Mouse (Mus musculus): ENCODE data around the gene Mat1a. TPM values are rescaled to one million over a fixed set of nuclear protein-coding genes. Genes with fewer than 3 reads are reported as not detected.

Gene Mat1a
- not detected for polyA plus RNA-seq (2017; shearing (Covaris generic))

DNA sequence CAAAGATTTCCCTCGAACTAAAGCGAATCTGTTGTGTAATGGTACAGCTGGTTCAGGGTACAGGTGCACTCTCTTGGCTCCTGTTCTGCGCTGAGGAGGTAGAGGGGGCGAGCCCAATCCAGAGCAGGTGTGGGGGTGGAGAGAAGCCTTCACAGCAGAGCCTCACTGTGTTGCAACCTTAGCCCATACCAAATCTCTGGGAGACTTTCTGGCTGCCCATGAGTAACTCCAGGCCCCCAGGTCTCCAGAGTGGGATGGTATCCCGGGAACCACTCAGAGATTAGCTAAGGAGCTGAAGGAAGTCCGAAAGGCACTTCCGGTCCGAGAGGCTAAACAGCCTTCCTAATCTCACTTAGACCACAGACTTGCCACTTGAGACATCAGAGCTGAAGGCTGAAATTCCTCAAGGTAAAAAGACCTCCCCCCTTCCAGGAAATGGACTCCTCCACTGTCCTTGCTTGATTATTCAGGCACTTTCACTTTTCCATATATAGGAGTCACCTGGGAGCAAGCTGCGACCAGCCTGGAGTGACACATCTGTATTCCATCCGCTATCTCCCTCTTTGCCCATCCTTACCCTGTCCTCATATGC lies at the start of gene Mat1a:
Mat1a (plus strand) TSS at position 183 of the 592 bp plus-strand sequence.

DNA sequence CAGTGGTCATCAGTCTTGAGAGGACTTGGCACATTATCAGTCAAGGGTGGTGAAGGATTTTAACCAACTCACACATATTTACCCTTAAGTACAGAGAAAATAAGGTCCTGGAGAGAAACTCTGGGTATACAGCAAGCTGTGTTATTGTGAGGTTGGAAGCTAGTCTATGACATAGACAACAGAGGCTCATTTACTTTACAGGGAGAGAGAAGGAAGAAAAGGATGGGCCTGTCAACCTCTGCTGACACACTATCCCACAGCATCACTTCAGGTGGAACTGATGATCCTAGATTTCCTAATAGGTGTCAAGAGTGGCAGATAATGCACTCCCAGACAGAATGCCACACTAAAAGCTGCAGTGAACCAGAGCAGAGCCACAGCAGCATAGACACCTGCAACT lies 35.7 kb upstream of the Mat1a start, which contains the start of gene Dydc2:
Dydc2 (minus strand) TSS at position 101 of the 400 bp plus-strand sequence.

GRCm38 (mm10) chr14:41072229-41072943 lies 32.4 kb upstream of the Mat1a start, which contains the start of gene Dydc1:
Dydc1 (plus strand) TSS chr14:41072911.

GRCm38 (mm10) chr14:41131540-41131939 lies 26.7 kb downstream of the Mat1a start, which contains the start of gene Sftpa1:
Sftpa1 (plus strand) TSS chr14:41131782.

GRCm38 (mm10) chr14:41151220-41151898 lies 46.5 kb downstream of the Mat1a start, which contains the start of gene Mbl1:
Mbl1 (plus strand) TSS chr14:41151458.

Other genes with a start within 250 kb of the Mat1a start
- gene Sh2d4b, start 211.8 kb upstream of the Mat1a start, polyA plus RNA-seq (2017; shearing (Covaris generic)) = 0.62 TPM
- gene Tspan14, start 138.2 kb upstream of the Mat1a start, polyA plus RNA-seq (2017; shearing (Covaris generic)) = 138 TPM
- gene Fam213a, start 91.2 kb upstream of the Mat1a start, polyA plus RNA-seq (2017; shearing (Covaris generic)) = 10.9 TPM
- not detected for gene Dydc2, start 35.8 kb upstream of the Mat1a start, polyA plus RNA-seq (2017; shearing (Covaris generic))
- not detected for gene Dydc1, start 32.1 kb upstream of the Mat1a start, polyA plus RNA-seq (2017; shearing (Covaris generic))
- gene Sftpa1, start 26.7 kb downstream of the Mat1a start, polyA plus RNA-seq (2017; shearing (Covaris generic)) = not detected
- gene Mbl1, start 46.4 kb downstream of the Mat1a start, polyA plus RNA-seq (2017; shearing (Covaris generic)) = not detected
- gene Sftpd, start 80.1 kb downstream of the Mat1a start, polyA plus RNA-seq (2017; shearing (Covaris generic)) = not detected
- gene Gm2832, start 173.8 kb downstream of the Mat1a start, polyA plus RNA-seq (2017; shearing (Covaris generic)) = not detected
- not detected for gene Gm5798, start 243.6 kb downstream of the Mat1a start, polyA plus RNA-seq (2017; shearing (Covaris generic))

All from naive thymus-derived CD4-positive, alpha-beta T cell, adult 5 months (primary cell).